ENCODE assay signal across 8 mouse cellular contexts in the genomic region with DNA sequence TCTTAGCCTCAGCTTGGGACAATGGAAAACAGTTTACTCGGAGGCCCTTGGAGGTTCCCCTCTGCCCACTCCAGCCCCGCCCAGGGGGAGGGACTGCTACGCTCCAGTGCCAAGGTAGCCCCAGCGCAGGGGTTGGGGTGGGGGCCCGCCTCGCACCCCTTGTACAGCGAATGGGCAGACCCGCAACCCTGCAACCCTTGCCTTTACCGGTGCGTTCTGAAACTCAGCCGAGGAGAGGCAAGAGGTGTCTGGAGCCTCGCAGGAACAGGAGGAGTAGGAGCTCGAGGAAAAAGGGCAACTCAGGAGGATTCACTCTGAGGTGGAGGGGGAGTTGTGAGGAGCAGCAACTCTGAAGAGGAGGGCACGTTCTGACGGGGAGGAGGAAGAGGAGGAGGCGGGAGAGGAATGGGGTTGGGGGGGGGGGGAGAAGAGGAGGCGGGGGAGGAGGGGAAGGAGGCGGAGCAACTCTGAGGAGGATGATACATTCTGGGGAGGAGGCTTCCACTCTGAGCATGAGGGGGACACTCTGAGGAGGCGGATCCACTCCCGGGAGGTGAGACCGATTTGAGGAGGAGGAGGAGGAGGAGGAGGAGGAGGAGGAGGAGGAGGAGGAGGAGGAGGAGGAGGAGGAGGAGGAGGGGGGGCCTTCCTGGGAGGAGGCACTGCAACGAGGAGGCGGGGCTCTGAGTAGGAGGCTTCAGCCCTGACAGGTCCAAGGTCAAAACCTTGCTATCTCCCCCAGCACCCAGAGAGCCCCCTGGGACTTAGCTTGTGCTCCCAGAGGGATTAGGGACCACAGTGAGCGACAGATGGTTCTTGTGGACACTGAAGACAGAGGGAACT. TPM values are rescaled to one million over a fixed set of nuclear protein-coding genes. Genes with fewer than 3 reads are reported as not detected.
A peak's percentile ranks its signal among the peaks of the same experiment; 100 is the strongest.
DNase-seq lines count a peak whose midpoint lies in the region; ATAC-seq lines count a peak whose summit lies in the region.

Gene Cyp2d22, minus strand, starts transcription at position 390 of the 843 bp plus-strand sequence.

- H3K27me3 ChIP-seq in erythroblast, embryonic 14.5 days (ENCODE audit: control insufficient read depth), result peaks cover 11% of the 10 kb centered on the region
- peaks cover 5% of the 10 kb centered on the region; the same call in 1 of the 2 replicates for H3K27me3 ChIP-seq in hindbrain, embryonic 13.5 days
- no peaks in the 10 kb centered on the region; the same call in 1 of the 2 replicates for H3K27me3 ChIP-seq in splenic B cell, adult 2 months (ENCODE audit: control insufficient read depth, insufficient read depth, low read length, poor library complexity, severe bottlenecking)

- intact Hi-C loops in left cerebral cortex, postnatal 14 days (cut with DNase I), result loop anchor here (5.0 kb wide), 1 partner anchor 37 kb away; no protein-coding TSS in a partner anchor

- no peaks in the 10 kb centered on the region for H3K9me3 ChIP-seq in erythroblast, embryonic 14.5 days (ENCODE audit: control insufficient read depth, low read length)
- H3K9me3 ChIP-seq in hindbrain, embryonic 13.5 days, result no peaks in the 10 kb centered on the region

- no peaks in the 10 kb centered on the region; the same call in 1 of the 2 replicates for H3K36me3 ChIP-seq in erythroblast, embryonic 14.5 days (ENCODE audit: control insufficient read depth)
- no peaks in the 10 kb centered on the region for H3K36me3 ChIP-seq in hindbrain, embryonic 13.5 days
- H3K36me3 ChIP-seq in splenic B cell, adult 2 months (ENCODE audit: control insufficient read depth, insufficient read depth, low read length, poor library complexity, severe bottlenecking), result no peaks in the 10 kb centered on the region

- 0 out of 2 replicates have a peak within 1 kb of the TSS, but pooled peaks have one; percentile 5 for H3K27ac ChIP-seq in hindbrain, embryonic 13.5 days

- peak within 1 kb of the TSS; percentile 59 for H3K9ac ChIP-seq in hindbrain, embryonic 13.5 days

- DNase-seq in cerebellum, adult 11-12 months, result peak; percentile 76
- peak; percentile 60 for DNase-seq in gastrocnemius, adult 18-20 months (ENCODE audit: low spot score)
- DNase-seq in left cerebral cortex, postnatal 14 days (ENCODE audit: low spot score in 2 of 2), result no peak
- peak; percentile 52 for DNase-seq in splenic B cell, adult 2 months (ENCODE audit: low read depth, low spot score)

- H3K4me1 ChIP-seq in erythroblast, embryonic 14.5 days (ENCODE audit: control insufficient read depth), result peaks cover 8% of the 10 kb centered on the region
- peaks cover 22% of the 10 kb centered on the region for H3K4me1 ChIP-seq in hindbrain, embryonic 13.5 days (replicated peaks)

- 5% methylated on average over 18 of the region's 24 CpGs for WGBS in hindbrain, embryonic 13.5 days

- ATAC-seq in erythroblast, adult 5-6 weeks (replicated peaks; ENCODE audit: low FRiP score, poor library complexity, severe bottlenecking), result no peak
- ATAC-seq in hindbrain, embryonic 13.5 days (ENCODE audit: low FRiP score), result peak; percentile 73
- ATAC-seq in megakaryocyte-erythroid progenitor cell, adult 5-6 weeks (replicated peaks; ENCODE audit: low FRiP score, low TSS enrichment, poor library complexity, severe bottlenecking), result peak; percentile 78

- H3K4me3 ChIP-seq in erythroblast, embryonic 14.5 days (replicated peaks), result peak within 1 kb of the TSS; percentile 52
- peak within 1 kb of the TSS; percentile 34 for H3K4me3 ChIP-seq in hindbrain, embryonic 13.5 days

- peak within 1 kb of the TSS; percentile 53 for H3K4me2 ChIP-seq in hindbrain, embryonic 13.5 days

RNA-seq across cellular contexts. Expression of gene Cyp2d22, which starts in this region (rescaled TPM):
- polyA plus RNA-seq in erythroblast, embryonic 14.5 days (2012), result 0.08 TPM in 1 of 2 replicates, not detected in the other
- total RNA-seq in erythroblast, adult 5-6 weeks (2015; ENCODE audit: low replicate concordance), result not detected in 2 replicates
- total RNA-seq in erythroblast, adult 5-6 weeks (2017; ENCODE audit: low replicate concordance), result 0.26 TPM in 1 of 2 replicates, not detected in the other
- total RNA-seq in gastrocnemius, adult 18-20 months (2021), result 10 to 100 TPM; 11.6 to 12.4 TPM
- 2.1 and 2.6 TPM in 2 replicates for polyA plus RNA-seq in hindbrain, embryonic 13.5 days (2015; fragmentation: Nextera tagmentation; extraction: Ambion mirVana)
- 10 to 100 TPM; 20.9 to 21.9 TPM for total RNA-seq in left cerebral cortex, postnatal 14 days (2021)
- 4.8 TPM in 1 of 2 replicates, not detected in the other for total RNA-seq in megakaryocyte-erythroid progenitor cell, adult 5-6 weeks (2014; fragmentation: Nextera tagmentation)
- 0.46 TPM in 1 of 2 replicates, not detected in the other for total RNA-seq in megakaryocyte-erythroid progenitor cell, adult 5-6 weeks (2017)

Comparison
In these comparisons a context has a peak if more than half of its experiments do, and no peak if none do; other contexts are left out.
1. DNase-seq: peak in cerebellum, adult 11-12 months (single experiment), gastrocnemius, adult 18-20 months (single experiment) and splenic B cell, adult 2 months (single experiment); none in left cerebral cortex, postnatal 14 days (0 of 2).